Mouse (Mus musculus) midbrain, embryonic 10.5 days (tissue): ENCODE data around the gene Col26a1. TPM values are rescaled to one million over a fixed set of nuclear protein-coding genes. Genes with fewer than 3 reads are reported as not detected.

Source experiments
- DNase-seq: peaks from one replicate; pipeline ENCODE4 v3.0.0-alpha.2; 2017; ENCODE audit warnings: low spot score
- H3K27ac ChIP-seq: fragments of 300-500 bp; sonication (generic); replicated peaks from 2 replicates; pipeline ENCODE4 v1.5.1; 2016; ENCODE audit warnings: mild to moderate bottlenecking
- H3K27me3 ChIP-seq: fragments of 300-500 bp; sonication (generic); 2 replicates; pipeline ENCODE4 v1.6.1; 2016; ENCODE audit warnings: low read depth, mild to moderate bottlenecking; ENCODE audit not compliant: poor library complexity, severe bottlenecking
- H3K36me3 ChIP-seq: fragments of 300-500 bp; sonication (generic); 2 replicates; pipeline ENCODE4 v1.6.1; 2016; ENCODE audit warnings: mild to moderate bottlenecking, moderate library complexity
- H3K4me1 ChIP-seq: fragments of 300-500 bp; sonication (generic); 2 replicates; pipeline ENCODE4 v1.6.1; 2016
- H3K4me3 ChIP-seq: fragments of 300-500 bp; sonication (generic); 2 replicates; pipeline ENCODE4 v1.5.1; 2016; ENCODE audit warnings: mild to moderate bottlenecking, moderate library complexity
- H3K9me3 ChIP-seq: fragments of 300-500 bp; sonication (generic); replicated peaks from 2 replicates; pipeline ENCODE4 v1.6.1; 2016; ENCODE audit warnings: mild to moderate bottlenecking
- WGBS: fragments of 180-500 bp; shearing (Covaris S2); methylation state at CpG from one replicate; pipeline ENCODE4 v1.1.7; 2016; 5-methylcytosine and 5-hydroxymethylcytosine counted together
- polyA plus RNA-seq: library from polyadenylated mRNA; unstranded; fragments of >200 nt; fragmentation: Nextera tagmentation; extraction: Ambion mirVana; gene quantifications from 2 replicates; pipeline ENCODE4 v1.2.1, GENCODE M21; 2016

The Col26a1 gene
- polyA plus RNA-seq, 1 experiment from 2014 or later, result 38.0 TPM

DNA sequence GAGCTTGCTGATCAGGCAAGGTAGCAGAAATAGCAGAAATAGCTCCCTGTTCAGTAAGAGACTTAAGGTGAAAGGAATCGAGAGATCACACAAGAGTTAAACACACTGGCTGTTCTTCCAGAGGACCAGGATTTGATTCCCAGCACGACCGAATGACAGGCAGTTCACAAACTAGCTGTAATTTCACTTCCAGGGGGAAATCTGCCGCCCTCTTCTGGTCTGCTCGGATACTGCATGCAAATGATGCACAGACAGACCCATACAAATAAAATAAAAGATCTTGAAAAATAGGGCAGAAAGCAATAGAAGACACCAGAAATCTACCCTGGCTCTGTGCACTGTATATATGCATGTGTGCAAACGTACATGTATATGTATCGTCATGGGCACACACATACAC, 22.6 kb upstream of the Col26a1 start:
- H3K9me3 ChIP-seq, result no peaks in the 10 kb centered on the region; the same call in 1 of the 2 replicates
- no peak overlapping the region for H3K27ac ChIP-seq
- DNase-seq, result peak; percentile 28
- WGBS, result 54% methylated on average over 7 of the region's 7 CpGs
- no peak overlapping the region for H3K4me3 ChIP-seq
- H3K27me3 ChIP-seq, result no peaks in the 10 kb centered on the region
- H3K36me3 ChIP-seq, result 0 out of 2 replicates have a peak, but pooled peaks cover under 1% of the 10 kb centered on the region
- H3K4me1 ChIP-seq, result peaks cover 13% of the 10 kb centered on the region

DNA sequence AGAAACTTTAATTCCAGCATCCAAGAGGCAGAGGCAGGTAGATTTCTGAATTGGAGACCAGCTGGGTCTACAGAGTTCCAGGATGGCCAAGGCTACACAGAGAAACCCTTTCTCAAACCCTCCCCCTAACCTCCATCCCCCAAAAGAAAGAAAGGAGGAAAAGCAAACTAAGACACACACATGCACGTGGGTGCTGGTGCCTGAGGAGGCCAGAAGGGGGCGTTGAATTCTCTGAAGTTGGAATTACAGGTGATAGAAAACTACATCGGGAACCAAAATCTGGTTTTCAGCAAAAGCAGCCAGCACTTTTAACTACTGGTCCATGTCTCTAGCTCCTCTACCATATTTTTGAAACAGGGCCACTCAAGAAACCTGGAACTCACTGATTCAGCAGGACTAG, 21.6 kb upstream of the Col26a1 start:
- no peak for DNase-seq
- WGBS, result 60% methylated on average over 3 of the region's 3 CpGs

DNA sequence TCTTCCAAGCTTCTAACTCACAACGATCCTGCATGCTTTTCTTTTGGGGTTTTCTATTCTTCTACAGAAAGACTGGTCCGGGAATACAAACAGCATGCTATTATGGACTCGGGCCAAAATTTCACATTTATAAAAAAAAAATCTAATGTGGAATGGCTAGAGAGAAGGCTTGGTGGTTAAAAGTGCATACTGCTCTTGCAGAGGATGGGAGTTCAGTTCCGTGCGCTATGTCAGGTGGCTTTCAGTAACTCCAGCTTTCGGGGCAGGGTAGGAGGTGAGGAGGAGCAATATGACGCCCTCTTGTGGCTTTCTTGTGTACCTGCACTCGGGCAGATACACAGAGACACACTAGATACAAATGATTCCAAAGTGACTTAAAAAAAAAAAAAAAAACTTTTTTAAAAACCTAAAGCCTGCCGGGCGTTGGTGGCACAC, 12.5 kb upstream of the Col26a1 start:
- H3K4me3 ChIP-seq, result no peak overlapping the region
- H3K27ac ChIP-seq, result no peak overlapping the region
- H3K9me3 ChIP-seq, result no peaks in the 10 kb centered on the region; the same call in 1 of the 2 replicates
- no peaks in the 10 kb centered on the region for H3K36me3 ChIP-seq
- no peak for DNase-seq
- no peaks in the 10 kb centered on the region for H3K27me3 ChIP-seq
- 0 out of 2 replicates have a peak, but pooled peaks cover 6% of the 10 kb centered on the region for H3K4me1 ChIP-seq
- WGBS, result 66% methylated on average over 10 of the region's 10 CpGs

More for the DNA sequence above, 21.6 kb upstream of the Col26a1 start:
- Histone ChIP-seq H3K27ac (no peak overlapping the region), H3K4me3 (no peak overlapping the region), H3K27me3 (no peaks in the 10 kb centered on the region), H3K4me1 (peaks cover 17% of the 10 kb centered on the region), H3K9me3 (no peaks in the 10 kb centered on the region; the same call in 1 of the 2 replicates), H3K36me3 (no peaks in the 10 kb centered on the region)

DNA sequence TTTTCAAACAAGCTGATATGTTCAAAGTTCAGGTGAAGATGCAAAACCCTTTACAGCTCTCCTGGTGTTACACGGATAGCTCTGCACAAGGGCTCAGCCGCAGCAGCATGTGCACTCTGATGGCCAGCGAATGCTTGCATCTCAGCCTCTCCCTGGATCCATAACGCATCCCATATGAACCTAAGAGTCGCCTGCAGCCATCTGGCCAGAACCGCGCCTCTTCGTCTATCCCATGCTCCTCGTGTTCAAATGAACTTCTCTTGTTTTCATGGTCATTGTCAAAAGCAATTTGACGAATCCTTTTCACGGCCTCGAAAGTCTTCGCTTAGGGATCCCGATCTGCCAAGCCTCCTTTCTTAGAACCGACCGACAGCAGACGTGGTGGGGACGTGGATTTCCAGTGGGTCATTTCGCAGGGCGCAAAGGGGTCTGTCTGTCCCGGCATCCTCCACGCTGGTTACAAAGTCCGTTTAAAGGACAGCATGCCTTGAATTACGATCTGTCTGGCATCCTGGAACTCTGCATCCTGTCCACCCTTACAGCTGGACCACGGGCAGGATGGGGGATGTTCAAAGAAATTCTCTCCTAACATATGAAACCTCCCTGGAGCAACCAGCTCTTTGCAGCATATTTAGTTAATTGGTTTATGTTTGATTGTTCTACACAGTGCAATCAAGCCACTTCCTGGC, 12.0 kb upstream of the Col26a1 start:
- Histone ChIP-seq H3K36me3 (no peaks in the 10 kb centered on the region), H3K9me3 (no peaks in the 10 kb centered on the region; the same call in 1 of the 2 replicates), H3K27ac (no peak overlapping the region), H3K4me3 (no peak overlapping the region), H3K27me3 (no peaks in the 10 kb centered on the region), H3K4me1 (0 out of 2 replicates have a peak, but pooled peaks cover 6% of the 10 kb centered on the region)
- 73% methylated on average over 25 of the region's 25 CpGs for WGBS
- no peak for DNase-seq

DNA sequence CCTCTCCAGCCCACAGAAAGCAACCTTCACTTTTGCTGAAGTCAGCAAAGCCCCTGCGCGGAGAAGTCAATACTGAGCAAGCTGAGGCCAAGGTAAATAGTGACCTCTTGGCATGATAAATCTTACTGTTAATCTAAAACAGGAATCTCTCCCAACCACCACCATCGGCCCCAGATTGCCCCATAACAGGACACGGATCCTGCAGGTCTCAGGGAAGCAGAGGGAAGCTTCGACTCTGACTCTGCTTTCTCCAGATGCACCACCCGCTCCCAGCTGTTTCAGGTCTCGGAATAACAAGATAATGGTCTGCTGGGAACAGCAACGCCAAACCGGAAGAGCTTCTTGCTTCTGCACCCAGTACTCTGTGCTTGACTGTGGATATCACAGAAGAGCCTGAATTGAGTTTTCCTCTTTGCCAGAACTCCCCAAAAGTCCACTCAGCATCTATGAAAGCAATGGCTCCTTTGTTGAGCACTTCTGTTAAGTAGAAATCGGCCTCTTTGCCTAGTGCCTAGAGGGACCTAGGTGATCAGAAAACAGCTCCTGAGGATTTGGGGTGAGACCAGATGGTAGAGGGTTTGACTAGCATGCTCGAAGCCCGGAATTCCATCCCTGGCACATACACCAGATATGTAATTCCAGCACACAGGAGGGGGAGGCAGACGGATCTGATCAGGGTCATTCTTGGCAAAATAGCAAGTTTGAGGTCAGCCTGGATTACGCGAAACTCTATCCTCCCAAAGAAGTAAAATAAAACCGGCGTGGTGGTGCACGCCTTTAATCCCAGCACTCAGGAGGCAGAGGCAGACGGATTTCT, 5.7 kb upstream of the Col26a1 start:
- 63% methylated on average over 19 of the region's 19 CpGs for WGBS
- Histone ChIP-seq H3K27ac (no peak overlapping the region), H3K4me3 (no peak overlapping the region), H3K36me3 (no peaks in the 10 kb centered on the region), H3K9me3 (no peaks in the 10 kb centered on the region), H3K27me3 (peaks cover 13% of the 10 kb centered on the region), H3K4me1 (peaks cover 13% of the 10 kb centered on the region)
- no peak for DNase-seq

DNA sequence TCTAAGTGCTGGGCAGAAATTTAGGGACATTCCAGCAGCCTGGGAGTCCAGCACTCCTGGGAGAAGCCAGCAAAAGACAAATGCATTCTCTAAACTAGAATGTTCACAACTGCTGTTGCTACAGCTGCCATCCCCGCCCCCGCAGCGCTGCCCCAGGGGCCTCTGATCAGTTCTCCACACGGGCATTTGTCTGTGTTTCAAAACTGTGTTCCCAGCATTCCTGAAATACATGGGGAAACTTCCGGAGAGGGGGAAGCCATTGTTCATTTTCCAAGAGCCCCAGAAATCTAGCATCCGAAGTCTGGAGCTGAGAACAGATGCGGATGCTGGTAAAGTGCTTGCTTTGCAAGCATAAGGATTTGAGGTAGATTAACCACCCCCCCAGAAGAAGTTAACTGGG, 3.9 kb upstream of the Col26a1 start:
- no peak for DNase-seq
- 40% methylated on average over 7 of the region's 7 CpGs for WGBS
- Histone ChIP-seq H3K36me3 (no peaks in the 10 kb centered on the region), H3K4me3 (no peak overlapping the region), H3K27ac (peak overlapping the region; percentile 46), H3K27me3 (peaks cover 31% of the 10 kb centered on the region), H3K9me3 (no peaks in the 10 kb centered on the region), H3K4me1 (peaks cover 27% of the 10 kb centered on the region)

DNA sequence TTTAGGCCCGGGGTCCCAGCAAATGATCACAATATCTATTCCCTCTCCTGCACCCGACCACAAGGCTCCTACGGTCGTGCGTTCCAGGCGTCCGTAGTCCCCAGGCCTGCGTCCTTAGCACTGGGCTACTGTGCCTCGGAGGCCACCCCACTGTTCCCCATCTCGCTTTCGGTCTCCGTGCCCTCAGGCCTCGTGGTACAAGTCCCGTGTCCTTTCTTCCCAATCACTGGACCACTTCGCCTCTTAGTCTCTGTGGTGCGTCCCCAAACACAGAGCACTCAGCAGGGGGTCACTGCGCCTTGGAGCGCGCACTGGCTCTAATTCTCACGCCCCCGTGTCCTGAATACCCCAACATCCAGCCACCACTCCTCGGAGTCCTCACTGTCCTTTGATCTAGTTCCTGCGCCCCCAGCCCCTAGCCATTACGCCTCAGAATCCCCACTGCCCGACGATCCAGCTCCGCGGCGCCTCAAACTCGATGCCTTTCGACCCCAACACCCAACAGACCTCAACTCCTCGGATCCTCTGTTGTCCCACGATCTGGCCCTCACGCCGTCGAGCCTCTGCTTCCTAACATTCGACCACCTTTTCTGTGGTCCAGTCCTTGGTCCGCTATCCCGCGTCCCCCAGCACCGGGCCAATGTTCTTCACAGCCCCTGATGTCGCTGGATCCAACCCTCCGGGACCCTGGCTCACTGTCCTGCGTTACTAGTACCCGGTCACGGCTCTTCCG, 788 bp downstream of the Col26a1 start:
- Histone ChIP-seq H3K36me3 (no peaks in the 10 kb centered on the region), H3K27me3 (peaks cover 50% of the 10 kb centered on the region), H3K4me1 (peaks cover 24% of the 10 kb centered on the region), H3K4me3 (peak overlapping the region; percentile 65), H3K27ac (peak overlapping the region; percentile 77), H3K9me3 (no peaks in the 10 kb centered on the region)
- WGBS, result 1% methylated on average over 47 of the region's 47 CpGs
- DNase-seq, result no peak

DNA sequence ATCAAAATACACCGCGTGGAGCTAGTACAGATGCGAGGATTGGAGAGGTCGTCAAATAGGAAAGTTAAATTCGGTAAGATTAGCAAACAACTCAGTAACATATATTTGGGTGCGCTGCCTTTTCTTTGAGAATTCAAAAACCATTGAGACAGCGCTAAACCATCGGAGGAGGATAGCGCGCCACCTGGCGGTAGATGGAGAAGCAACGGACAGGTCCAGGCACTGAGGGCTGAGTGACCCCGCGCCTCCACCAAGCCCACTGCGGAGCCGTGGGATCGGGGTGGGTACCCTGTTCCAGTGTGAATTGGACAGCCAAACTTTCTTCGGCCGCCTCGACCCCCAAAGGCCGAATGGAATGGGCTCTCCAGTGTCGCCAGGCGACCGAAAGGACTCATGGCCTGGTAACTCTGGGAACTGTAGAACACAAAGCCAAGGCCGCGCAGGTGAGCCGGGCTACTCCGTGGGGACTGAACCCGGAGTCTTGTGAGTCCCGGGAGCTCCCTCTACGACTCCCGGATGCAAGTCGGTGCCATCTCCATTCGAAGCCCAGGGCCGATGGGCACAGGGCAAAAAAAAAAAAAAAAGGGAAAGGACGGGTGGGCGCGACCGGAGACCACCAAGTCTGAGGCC, 1.5 kb downstream of the Col26a1 start:
- H3K4me3 ChIP-seq, result peak overlapping the region; percentile 65
- WGBS, result 3% methylated on average over 36 of the region's 39 CpGs
- peak; percentile 85 for DNase-seq
- peaks cover 19% of the 10 kb centered on the region for H3K4me1 ChIP-seq
- H3K27me3 ChIP-seq, result peaks cover 50% of the 10 kb centered on the region
- no peaks in the 10 kb centered on the region for H3K36me3 ChIP-seq
- H3K27ac ChIP-seq, result peak overlapping the region; percentile 77; the same call in 1 of the 2 replicates
- H3K9me3 ChIP-seq, result no peaks in the 10 kb centered on the region

DNA sequence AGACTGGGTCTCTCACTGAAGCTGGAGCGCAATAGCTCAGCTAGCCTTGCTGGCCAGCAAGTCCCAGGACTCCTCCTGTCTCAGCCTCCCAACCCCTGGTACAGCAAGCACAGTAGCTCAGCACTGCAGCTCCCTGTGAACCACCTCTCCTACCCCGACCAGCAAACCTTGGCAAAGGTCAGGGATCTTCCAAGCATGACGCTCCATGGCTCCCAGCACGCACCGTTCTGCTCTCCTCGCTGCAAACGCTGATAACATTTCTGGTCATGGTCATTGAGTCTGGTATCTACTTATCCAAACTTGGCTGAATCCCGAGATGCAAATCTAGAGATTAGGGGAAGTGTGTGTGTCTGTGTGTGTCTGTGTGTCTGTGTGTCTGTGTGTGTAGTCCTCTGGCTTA, 2.9 kb downstream of the Col26a1 start:
- 87% methylated on average over 8 of the region's 8 CpGs for WGBS
- Histone ChIP-seq H3K27me3 (peaks cover 46% of the 10 kb centered on the region), H3K4me1 (peaks cover 19% of the 10 kb centered on the region), H3K9me3 (no peaks in the 10 kb centered on the region), H3K36me3 (no peaks in the 10 kb centered on the region), H3K27ac (no peak overlapping the region), H3K4me3 (no peak overlapping the region)
- DNase-seq, result no peak

DNA sequence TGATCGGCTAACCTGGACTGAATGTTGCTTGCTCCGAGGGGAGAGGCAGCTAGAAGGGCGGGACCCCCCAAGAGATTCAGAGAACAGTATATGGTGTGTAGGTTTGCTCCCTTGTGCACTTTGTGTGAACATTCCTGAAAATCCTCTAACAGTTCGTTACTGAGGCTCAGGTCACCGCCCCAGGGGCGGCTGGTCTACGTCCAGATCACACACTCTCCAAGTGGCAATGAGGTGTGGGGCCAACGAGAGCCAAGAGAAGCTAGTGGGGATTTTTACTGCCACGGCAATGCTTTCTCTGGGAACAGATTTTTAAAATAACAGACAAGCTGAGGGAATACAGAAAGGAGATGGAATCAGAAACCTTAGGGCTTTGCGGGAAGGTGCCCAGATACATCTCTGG, 8.7 kb downstream of the Col26a1 start:
- no peak for DNase-seq
- Histone ChIP-seq H3K27ac (no peak overlapping the region), H3K36me3 (no peaks in the 10 kb centered on the region), H3K4me3 (no peak overlapping the region), H3K9me3 (no peaks in the 10 kb centered on the region), H3K27me3 (no peaks in the 10 kb centered on the region), H3K4me1 (peaks cover 7% of the 10 kb centered on the region; the same call in 1 of the 2 replicates)
- WGBS, result 82% methylated on average over 10 of the region's 10 CpGs

DNA sequence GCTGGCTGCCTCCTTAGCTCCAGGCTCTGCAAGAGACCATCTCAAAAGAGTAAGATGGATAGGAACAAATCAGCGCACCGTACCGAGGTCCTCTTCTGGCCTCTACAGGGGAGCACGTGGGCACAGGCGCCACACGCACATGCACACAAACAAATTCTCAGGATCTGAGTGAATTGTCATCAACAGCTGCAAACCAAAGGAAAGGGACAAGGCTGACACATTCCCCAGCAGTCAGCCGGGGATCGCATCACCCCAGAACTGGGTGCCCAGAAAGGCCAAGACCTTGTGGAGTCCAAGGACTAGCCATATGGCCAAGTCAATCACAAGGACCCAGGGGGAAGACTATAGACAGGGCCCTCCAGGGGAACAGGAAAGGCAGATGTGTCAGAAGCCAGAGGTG, 10.6 kb downstream of the Col26a1 start:
- Histone ChIP-seq H3K4me3 (no peak overlapping the region), H3K36me3 (no peaks in the 10 kb centered on the region), H3K9me3 (no peaks in the 10 kb centered on the region), H3K27me3 (no peaks in the 10 kb centered on the region), H3K27ac (no peak overlapping the region), H3K4me1 (peaks cover 7% of the 10 kb centered on the region; the same call in 1 of the 2 replicates)
- DNase-seq, result no peak
- 82% methylated on average over 8 of the region's 8 CpGs for WGBS

DNA sequence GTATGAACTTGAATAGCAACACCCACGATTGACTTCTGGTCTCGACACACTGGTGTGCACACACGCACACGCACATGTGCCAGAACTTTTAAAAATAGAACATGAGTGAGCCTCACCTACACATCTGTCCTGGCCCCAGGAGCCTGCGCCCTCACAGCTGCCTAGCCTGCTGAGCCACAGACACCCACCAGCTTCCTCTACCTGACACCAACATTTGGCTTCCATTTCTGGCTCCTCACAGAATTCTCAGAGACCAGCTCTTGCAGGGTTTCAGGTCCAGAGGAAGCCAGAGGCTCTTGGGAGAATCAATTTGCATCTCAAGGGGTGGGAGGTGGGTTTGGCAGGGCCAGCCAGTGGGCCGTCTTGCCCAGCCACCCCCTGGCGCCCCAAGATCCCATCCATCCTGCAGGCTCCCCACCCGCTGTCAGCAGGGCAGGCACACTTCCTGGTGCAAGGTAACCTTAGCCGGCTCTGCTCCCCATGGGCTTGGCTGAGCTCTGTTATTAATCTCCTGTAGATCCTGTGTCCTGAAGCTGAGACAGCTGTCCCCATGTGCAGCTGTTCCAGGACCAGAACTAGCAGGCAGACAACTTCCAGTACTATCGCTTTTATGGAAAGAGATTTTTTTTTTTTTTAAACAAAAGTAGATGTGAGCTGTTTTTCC, 13.4 kb downstream of the Col26a1 start:
- Histone ChIP-seq H3K27ac (no peak overlapping the region), H3K4me1 (peaks cover 13% of the 10 kb centered on the region), H3K9me3 (no peaks in the 10 kb centered on the region), H3K4me3 (no peak overlapping the region), H3K27me3 (no peaks in the 10 kb centered on the region), H3K36me3 (no peaks in the 10 kb centered on the region)
- 63% methylated on average over 10 of the region's 10 CpGs for WGBS
- no peak for DNase-seq
